Mouse (Mus musculus) spleen, postnatal 4 days (tissue): ENCODE measurements around the gene Spata13.

Experiments
- DNase-seq, 2 experiments: peaks; one replicate each; pipeline ENCODE4 v3.0.0; 2022; ENCODE audit warnings: low spot score in 2 of 2

The Spata13 gene

GRCm38 (mm10) chr14:60712289-60712830, 78.6 kb downstream of the Spata13 start:
- no peak for DNase-seq

- no peak for DNase-seq
Observed at GRCm38 (mm10) chr14:60715686-60716085, 81.9 kb downstream of the Spata13 start.

GRCm38 (mm10) chr14:60721304-60721703, 87.5 kb downstream of the Spata13 start:
- DNase-seq, result no peak

GRCm38 (mm10) chr14:60721938-60722337, 88.1 kb downstream of the Spata13 start:
- DNase-seq, result no peak

- no peak for DNase-seq
Observed at GRCm38 (mm10) chr14:60726091-60726490, 92.3 kb downstream of the Spata13 start.

GRCm38 (mm10) chr14:60727130-60727529, 93.3 kb downstream of the Spata13 start:
- DNase-seq, result no peak

GRCm38 (mm10) chr14:60732081-60732480, 98.3 kb downstream of the Spata13 start:
- no peak for DNase-seq

GRCm38 (mm10) chr14:60732787-60733186, 99.0 kb downstream of the Spata13 start:
- DNase-seq, result peak in 1 of 2 experiments; percentile 76

GRCm38 (mm10) chr14:60733706-60734105, 99.9 kb downstream of the Spata13 start:
- DNase-seq, result no peak

- DNase-seq, result no peak
Observed at GRCm38 (mm10) chr14:60735206-60735605, 101.4 kb downstream of the Spata13 start.

GRCm38 (mm10) chr14:60735848-60736547, 102.2 kb downstream of the Spata13 start:
- DNase-seq, result no peak

- DNase-seq, result peak; percentile 64 to 78
Observed at GRCm38 (mm10) chr14:60736591-60737192, 102.9 kb downstream of the Spata13 start.

GRCm38 (mm10) chr14:60737202-60737611, 103.4 kb downstream of the Spata13 start:
- DNase-seq, result no peak

GRCm38 (mm10) chr14:60738434-60738938, 104.7 kb downstream of the Spata13 start:
- DNase-seq, result no peak

- DNase-seq, result no peak
Observed at GRCm38 (mm10) chr14:60739155-60739554, 105.4 kb downstream of the Spata13 start.

- DNase-seq, result no peak
Observed at GRCm38 (mm10) chr14:60739616-60740015, 105.8 kb downstream of the Spata13 start.

GRCm38 (mm10) chr14:60740507-60740906, 106.7 kb downstream of the Spata13 start:
- DNase-seq, result no peak

- DNase-seq, result no peak
Observed at GRCm38 (mm10) chr14:60741033-60741432, 107.2 kb downstream of the Spata13 start.

GRCm38 (mm10) chr14:60741490-60741981, 107.7 kb downstream of the Spata13 start:
- DNase-seq, result no peak

- peak in 1 of 2 experiments; percentile 51 for DNase-seq
Observed at GRCm38 (mm10) chr14:60743681-60744080, 109.9 kb downstream of the Spata13 start.

GRCm38 (mm10) chr14:60745201-60745600, 111.4 kb downstream of the Spata13 start:
- no peak for DNase-seq

- DNase-seq, result no peak
Observed at GRCm38 (mm10) chr14:60746141-60746540, 112.3 kb downstream of the Spata13 start.
